Mouse (Mus musculus): Measurements from ENCODE around the gene Neurl3. TPM values are rescaled to one million over a fixed set of nuclear protein-coding genes. Genes with fewer than 3 reads are reported as not detected.
A peak's percentile ranks its signal among the peaks of the same experiment; 100 is the strongest.

The Neurl3 gene
- polyA plus RNA-seq, 1 experiment from 2014 or later, result 31.0 TPM

GRCm38 (mm10) chr1:36266293-36266692 is 8.2 kb downstream of the Neurl3 start:
- 85% methylated on average over 6 of the region's 6 CpGs for WGBS
- no peak overlapping the region for H3K9ac ChIP-seq (ENCODE audit: low read depth, low read length)
- no peak overlapping the region for H3K4me2 ChIP-seq (ENCODE audit: low read depth, low read length)
- no peak overlapping the region for H3K27ac ChIP-seq (ENCODE audit: low read length)
- H3K4me3 ChIP-seq (ENCODE audit: low read length), result no peak overlapping the region
- H3K36me3 ChIP-seq (ENCODE audit: control insufficient read depth, insufficient read depth, low read length), result no peaks in the 10 kb centered on the region
- H3K9me3 ChIP-seq (ENCODE audit: control insufficient read depth, low read length), result no peaks in the 10 kb centered on the region
- H3K4me1 ChIP-seq (ENCODE audit: control insufficient read depth, insufficient read depth, low read length), result peaks cover 22% of the 10 kb centered on the region
- no peak for ATAC-seq
- no peaks in the 10 kb centered on the region for H3K27me3 ChIP-seq (replicated peaks; ENCODE audit: control insufficient read depth, insufficient read depth, low read length)

GRCm38 (mm10) chr1:36263833-36264488 is 10.5 kb downstream of the Neurl3 start:
- no peak overlapping the region for H3K4me2 ChIP-seq (ENCODE audit: low read depth, low read length)
- H3K27ac ChIP-seq (ENCODE audit: low read length), result peak overlapping the region; percentile 72
- no peaks in the 10 kb centered on the region for H3K27me3 ChIP-seq (replicated peaks; ENCODE audit: control insufficient read depth, insufficient read depth, low read length)
- H3K4me3 ChIP-seq (ENCODE audit: low read length), result no peak overlapping the region
- H3K36me3 ChIP-seq (ENCODE audit: control insufficient read depth, insufficient read depth, low read length), result no peaks in the 10 kb centered on the region
- H3K9ac ChIP-seq (ENCODE audit: low read depth, low read length), result 0 out of 2 replicates have a peak overlapping the region, but pooled peaks have one; percentile 11
- no peak for ATAC-seq
- 57% methylated on average over 13 of the region's 13 CpGs for WGBS
- 0 out of 2 replicates have a peak, but pooled peaks cover 3% of the 10 kb centered on the region for H3K9me3 ChIP-seq (ENCODE audit: control insufficient read depth, low read length)
- H3K4me1 ChIP-seq (ENCODE audit: control insufficient read depth, insufficient read depth, low read length), result no peaks in the 10 kb centered on the region

- H3K4me2 ChIP-seq (ENCODE audit: low read depth, low read length), result no peak overlapping the region
Observed at GRCm38 (mm10) chr1:36261708-36262504, 12.6 kb downstream of the Neurl3 start.

GRCm38 (mm10) chr1:36260418-36260817 is 14.1 kb downstream of the Neurl3 start:
- H3K9me3 ChIP-seq (ENCODE audit: control insufficient read depth, low read length), result peaks cover 10% of the 10 kb centered on the region
- WGBS, result 93% methylated on average over 1 of the region's 1 CpGs
- ATAC-seq, result no peak
- H3K36me3 ChIP-seq (ENCODE audit: control insufficient read depth, insufficient read depth, low read length), result no peaks in the 10 kb centered on the region
- no peak overlapping the region for H3K4me3 ChIP-seq (ENCODE audit: low read length)
- no peaks in the 10 kb centered on the region for H3K27me3 ChIP-seq (replicated peaks; ENCODE audit: control insufficient read depth, insufficient read depth, low read length)
- no peak overlapping the region for H3K27ac ChIP-seq (ENCODE audit: low read length)
- no peak overlapping the region for H3K4me2 ChIP-seq (ENCODE audit: low read depth, low read length)
- H3K4me1 ChIP-seq (ENCODE audit: control insufficient read depth, insufficient read depth, low read length), result no peaks in the 10 kb centered on the region
- H3K9ac ChIP-seq (ENCODE audit: low read depth, low read length), result no peak overlapping the region

More at GRCm38 (mm10) chr1:36261708-36262504, 12.6 kb downstream of the Neurl3 start:
- H3K27ac ChIP-seq (ENCODE audit: low read length), result no peak overlapping the region
- no peak overlapping the region for H3K4me3 ChIP-seq (ENCODE audit: low read length)
- H3K4me1 ChIP-seq (ENCODE audit: control insufficient read depth, insufficient read depth, low read length), result no peaks in the 10 kb centered on the region
- ATAC-seq, result no peak
- H3K36me3 ChIP-seq (ENCODE audit: control insufficient read depth, insufficient read depth, low read length), result no peaks in the 10 kb centered on the region
- H3K9ac ChIP-seq (ENCODE audit: low read depth, low read length), result no peak overlapping the region
- 0 out of 2 replicates have a peak, but pooled peaks cover 3% of the 10 kb centered on the region for H3K9me3 ChIP-seq (ENCODE audit: control insufficient read depth, low read length)
- 81% methylated on average over 19 of the region's 19 CpGs for WGBS
- H3K27me3 ChIP-seq (replicated peaks; ENCODE audit: control insufficient read depth, insufficient read depth, low read length), result no peaks in the 10 kb centered on the region

GRCm38 (mm10) chr1:36259281-36259680 is 15.2 kb downstream of the Neurl3 start:
- no peak overlapping the region for H3K9ac ChIP-seq (ENCODE audit: low read depth, low read length)
- whole genome bisulfite sequencing, result 95% methylated on average over 2 of the region's 2 CpGs
- H3K4me1 ChIP-seq (ENCODE audit: control insufficient read depth, insufficient read depth, low read length), result no peaks in the 10 kb centered on the region
- no peaks in the 10 kb centered on the region for H3K27me3 ChIP-seq (replicated peaks; ENCODE audit: control insufficient read depth, insufficient read depth, low read length)
- ATAC-seq, result no peak
- H3K4me3 ChIP-seq (ENCODE audit: low read length), result no peak overlapping the region
- H3K36me3 ChIP-seq (ENCODE audit: control insufficient read depth, insufficient read depth, low read length), result no peaks in the 10 kb centered on the region
- no peak overlapping the region for H3K27ac ChIP-seq (ENCODE audit: low read length)
- peaks cover 10% of the 10 kb centered on the region for H3K9me3 ChIP-seq (ENCODE audit: control insufficient read depth, low read length)
- no peak overlapping the region for H3K4me2 ChIP-seq (ENCODE audit: low read depth, low read length)

- ATAC-seq, result no peak
- no peaks in the 10 kb centered on the region for H3K27me3 ChIP-seq (replicated peaks; ENCODE audit: control insufficient read depth, insufficient read depth, low read length)
- H3K9ac ChIP-seq (ENCODE audit: low read depth, low read length), result no peak overlapping the region
- H3K4me1 ChIP-seq (ENCODE audit: control insufficient read depth, insufficient read depth, low read length), result no peaks in the 10 kb centered on the region
- no peak overlapping the region for H3K4me3 ChIP-seq (ENCODE audit: low read length)
- no peak overlapping the region for H3K4me2 ChIP-seq (ENCODE audit: low read depth, low read length)
- H3K27ac ChIP-seq (ENCODE audit: low read length), result no peak overlapping the region
- 73% methylated on average over 2 of the region's 2 CpGs for WGBS
- H3K9me3 ChIP-seq (ENCODE audit: control insufficient read depth, low read length), result peaks cover 10% of the 10 kb centered on the region
- no peaks in the 10 kb centered on the region for H3K36me3 ChIP-seq (ENCODE audit: control insufficient read depth, insufficient read depth, low read length)
Observed at GRCm38 (mm10) chr1:36258631-36259030, 15.8 kb downstream of the Neurl3 start.

GRCm38 (mm10) chr1:36257276-36257675 is 17.2 kb downstream of the Neurl3 start:
- WGBS, result 90% methylated on average over 8 of the region's 8 CpGs
- Histone ChIP-seq H3K4me2 (ENCODE audit: low read depth, low read length) (no peak overlapping the region), H3K27me3 (replicated peaks; ENCODE audit: control insufficient read depth, insufficient read depth, low read length) (no peaks in the 10 kb centered on the region), H3K4me1 (ENCODE audit: control insufficient read depth, insufficient read depth, low read length) (no peaks in the 10 kb centered on the region), H3K36me3 (ENCODE audit: control insufficient read depth, insufficient read depth, low read length) (no peaks in the 10 kb centered on the region), H3K9ac (ENCODE audit: low read depth, low read length) (no peak overlapping the region), H3K27ac (ENCODE audit: low read length) (no peak overlapping the region), H3K4me3 (ENCODE audit: low read length) (no peak overlapping the region), H3K9me3 (ENCODE audit: control insufficient read depth, low read length) (peaks cover 10% of the 10 kb centered on the region)
- no peak for ATAC-seq

GRCm38 (mm10) chr1:36255871-36256640 is 18.4 kb downstream of the Neurl3 start:
- H3K4me2 ChIP-seq (ENCODE audit: low read depth, low read length), result no peak overlapping the region
- no peak for ATAC-seq

More at GRCm38 (mm10) chr1:36255871-36256640, 18.4 kb downstream of the Neurl3 start:
- Histone ChIP-seq H3K4me1 (ENCODE audit: control insufficient read depth, insufficient read depth, low read length) (peaks cover 5% of the 10 kb centered on the region; the same call in 1 of the 2 replicates), H3K27ac (ENCODE audit: low read length) (no peak overlapping the region), H3K36me3 (ENCODE audit: control insufficient read depth, insufficient read depth, low read length) (no peaks in the 10 kb centered on the region), H3K27me3 (replicated peaks; ENCODE audit: control insufficient read depth, insufficient read depth, low read length) (no peaks in the 10 kb centered on the region), H3K9ac (ENCODE audit: low read depth, low read length) (no peak overlapping the region), H3K4me3 (ENCODE audit: low read length) (no peak overlapping the region), H3K9me3 (ENCODE audit: control insufficient read depth, low read length) (peaks cover 10% of the 10 kb centered on the region)
- 30% methylated on average over 20 of the region's 20 CpGs for WGBS
